Mouse (Mus musculus): ENCODE data around the gene Vmn2r106.

Gene Vmn2r106

GRCm38 (mm10) chr17:20285453-20285852 is at the start of gene Vmn2r106:
Gene Vmn2r106, minus strand, starts transcription at chr17:20285553.
- ChIA-PET CTCF (no interaction called here), POLR2A (no interaction called here)

GRCm38 (mm10) chr17:20305790-20306189 is 20.4 kb upstream of the Vmn2r106 start:
- ChIA-PET POLR2A (no interaction called here), CTCF (no interaction called here)

GRCm38 (mm10) chr17:20286906-20287305 is 1.6 kb upstream of the Vmn2r106 start:
- CTCF ChIA-PET: no interaction called here

GRCm38 (mm10) chr17:20255522-20255921 is 29.8 kb downstream of the Vmn2r106 start:
- ChIA-PET POLR2A (no interaction called here), CTCF (no interaction called here)

More at GRCm38 (mm10) chr17:20286906-20287305, 1.6 kb upstream of the Vmn2r106 start:
- POLR2A ChIA-PET: no interaction called here

- ChIA-PET POLR2A (no interaction called here), CTCF (no interaction called here)
Observed at GRCm38 (mm10) chr17:20234952-20235351, 50.4 kb downstream of the Vmn2r106 start, which contains the start of gene Vmn2r105. Gene Vmn2r105, minus strand, starts transcription at chr17:20235052.

Measured in embryonic stem cell, embryonic (primary cell).